Mouse (Mus musculus): ENCODE results near the gene Arnt.
"Not testable (repeated sequence)": the region's sequence is repeated elsewhere in the genome, so short reads cannot be mapped to it uniquely, and the experiment has no call there.

Arnt gene

DNA sequence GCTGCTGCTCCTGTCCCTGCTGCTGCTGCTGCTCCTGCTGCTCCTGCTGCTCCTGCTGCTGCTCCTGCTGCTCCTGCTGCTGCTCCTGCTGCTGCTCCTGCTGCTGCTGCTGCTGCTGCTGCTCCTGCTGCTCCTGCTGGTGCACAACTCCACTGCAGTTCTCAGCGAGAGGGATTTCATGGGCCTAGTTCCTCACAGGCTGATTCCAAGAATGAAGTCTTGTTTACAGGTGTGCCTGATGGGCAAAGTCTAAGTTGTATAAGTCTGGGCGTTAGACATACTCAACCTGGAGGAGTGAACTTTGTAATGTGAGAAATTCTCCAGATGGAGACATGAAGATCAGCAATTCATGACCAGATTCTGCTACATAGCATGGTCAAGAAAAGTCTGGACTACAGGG is 90.5 kb downstream of the Arnt start:
- DNase-seq (ENCODE audit: extremely low read depth, insufficient read length, low spot score), result peak; percentile 26

DNA sequence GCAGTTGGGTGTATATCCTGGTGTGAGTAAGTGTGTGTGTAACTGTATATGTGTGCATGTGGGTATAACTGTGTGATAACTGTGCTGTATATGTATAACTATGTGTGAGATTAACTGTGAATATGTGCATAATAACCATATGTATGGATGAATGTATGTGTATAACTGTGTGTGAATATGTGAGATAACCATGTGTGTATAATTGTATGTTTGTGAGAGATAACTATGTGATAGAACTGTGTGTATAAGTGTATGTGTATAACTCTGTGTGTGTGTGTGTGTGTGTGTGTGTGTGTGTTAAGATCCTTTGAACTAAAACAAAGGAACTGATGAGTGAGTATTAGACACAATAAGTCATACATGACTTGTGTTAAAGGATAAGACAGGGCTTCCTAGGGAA is 91.9 kb downstream of the Arnt start:
- DNase-seq (ENCODE audit: extremely low read depth, insufficient read length, low spot score), result no peak

DNA sequence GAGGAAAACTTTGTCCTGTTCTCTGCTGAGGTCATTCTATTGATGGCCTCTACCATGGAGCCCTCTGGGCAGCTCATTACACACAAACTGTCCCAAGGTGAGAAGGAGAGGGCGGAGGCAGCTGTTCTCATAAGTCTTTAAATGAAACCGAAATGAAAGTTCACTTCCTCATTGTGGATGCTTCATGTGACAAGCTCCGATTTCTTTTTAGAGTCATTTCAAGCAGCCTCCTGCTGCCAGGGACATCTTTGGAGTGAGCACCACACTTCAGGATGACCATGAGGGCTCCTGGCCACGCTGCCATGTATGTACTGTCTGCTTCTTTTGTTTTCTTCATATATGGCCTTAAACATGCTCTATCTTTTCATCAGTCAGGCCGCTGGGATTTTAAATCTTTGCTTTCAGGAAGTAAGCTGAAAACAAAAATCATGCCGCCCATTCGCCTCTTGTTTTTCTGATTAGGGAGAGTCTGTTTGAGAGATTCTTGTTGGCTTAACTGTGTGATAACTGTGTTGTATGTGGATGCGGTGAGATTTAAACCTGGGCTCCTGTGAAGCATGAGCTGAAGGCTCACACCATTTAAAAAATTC is 92.5 kb downstream of the Arnt start, which contains the start of gene Ctss:
Gene Ctss, plus strand, starts transcription at position 165 of the 590 bp plus-strand sequence.
- no peak for DNase-seq (ENCODE audit: extremely low read depth, insufficient read length, low spot score)

GRCm38 (mm10) chr3:95529814-95530213 is 95.6 kb downstream of the Arnt start:
- no peak for DNase-seq (ENCODE audit: extremely low read depth, insufficient read length, low spot score)

GRCm38 (mm10) chr3:95531025-95531424 is 96.8 kb downstream of the Arnt start:
- DNase-seq (ENCODE audit: extremely low read depth, insufficient read length, low spot score), result no peak

DNA sequence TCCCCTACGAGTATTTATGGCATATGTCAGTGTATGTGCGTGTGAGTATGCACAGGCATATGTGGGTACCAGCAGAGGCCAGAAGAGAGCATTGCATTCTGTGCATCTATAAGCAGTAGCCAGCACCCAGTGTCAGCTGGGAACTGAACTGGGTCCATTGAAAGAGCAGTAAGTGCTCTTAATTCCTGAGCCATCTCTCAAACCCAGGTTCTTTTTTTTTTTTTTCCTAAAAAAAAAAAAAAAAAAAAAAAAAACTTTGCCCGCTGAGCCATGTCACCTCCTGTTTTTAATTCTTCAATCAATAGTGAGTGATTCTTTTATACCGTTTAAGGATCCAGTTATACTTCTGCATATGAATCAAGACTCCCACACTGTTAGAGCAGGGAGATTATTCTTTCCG is 99.2 kb downstream of the Arnt start:
- DNase-seq (ENCODE audit: extremely low read depth, insufficient read length, low spot score), result no peak

DNA sequence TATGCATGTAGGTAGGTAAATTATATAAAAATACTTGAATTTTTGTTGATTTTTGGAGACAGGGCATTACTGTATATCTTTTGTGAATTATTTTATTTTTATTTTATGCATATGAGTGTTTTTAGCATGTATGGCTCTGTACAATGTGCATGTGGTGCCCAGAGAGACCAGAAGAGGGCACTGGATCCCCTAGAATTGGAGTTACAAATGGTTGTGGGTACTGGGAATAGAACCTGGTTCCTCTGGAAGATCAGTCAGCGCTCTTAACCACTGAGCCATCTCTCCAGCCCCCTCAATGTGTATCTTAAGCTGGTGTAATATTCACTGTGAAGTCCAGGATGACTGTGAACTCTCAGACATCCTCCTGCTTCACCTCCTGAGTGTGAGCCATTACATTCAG is 100.7 kb downstream of the Arnt start:
- no peak for DNase-seq (ENCODE audit: extremely low read depth, insufficient read length, low spot score)

- no peak for DNase-seq (ENCODE audit: extremely low read depth, insufficient read length, low spot score)
These were observed 104.7 kb downstream of the Arnt start for GRCm38 (mm10) chr3:95538936-95539335.

DNA sequence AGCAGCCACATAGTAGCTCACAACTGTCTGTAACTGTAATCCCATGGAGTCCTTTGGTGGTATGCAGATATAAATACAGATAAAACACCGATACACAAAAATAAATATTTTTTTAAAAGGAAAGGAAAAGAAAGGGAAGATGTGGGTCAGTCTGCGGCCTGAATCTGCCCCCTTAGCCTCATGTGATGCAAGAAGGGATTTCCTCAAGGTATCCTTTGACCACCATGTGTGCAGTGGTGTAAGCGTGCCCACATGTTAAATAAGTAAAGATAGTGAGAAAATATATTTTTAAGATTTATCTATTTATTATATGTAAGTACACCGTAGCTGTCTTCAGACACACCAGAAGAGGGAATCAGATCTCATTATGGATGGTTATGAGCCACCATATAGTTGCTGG is 105.6 kb downstream of the Arnt start:
- DNase-seq (ENCODE audit: extremely low read depth, insufficient read length, low spot score), result no peak

- not testable (repeated sequence) for DNase-seq (ENCODE audit: extremely low read depth, insufficient read length, low spot score)
These were observed 107.0 kb downstream of the Arnt start for GRCm38 (mm10) chr3:95541186-95541585.

- no peak for DNase-seq (ENCODE audit: extremely low read depth, insufficient read length, low spot score)
These were observed 108.0 kb downstream of the Arnt start for GRCm38 (mm10) chr3:95542171-95542570.

GRCm38 (mm10) chr3:95542981-95543380 is 108.8 kb downstream of the Arnt start:
- DNase-seq (ENCODE audit: extremely low read depth, insufficient read length, low spot score), result no peak
